Mouse (Mus musculus) MEL (cell line): ENCODE results near the gene Psat1. TPM values are rescaled to one million over a fixed set of nuclear protein-coding genes. Genes with fewer than 3 reads are reported as not detected.

Experiments
- DNase-seq: peaks from one replicate; pipeline ENCODE4 v3.0.0; 2011; ENCODE audit warnings: low read depth, low spot score
- H3K27ac ChIP-seq: 2 replicates; pipeline ENCODE4 v1.5.1; 2012; ENCODE audit warnings: low read depth, mild to moderate bottlenecking, control low read depth, low read length, moderate library complexity; ENCODE audit not compliant: control insufficient read depth
- H3K27me3 ChIP-seq, 2 experiments: fragments of 150-350 bp in 1 of 2; sonication (generic) in 1 of 2; 2 replicates each; pipeline ENCODE4 v1.6.1; 2012; ENCODE audit warnings: low read length in 2 of 2, mild to moderate bottlenecking in 2 of 2, improper control_type of control experiment in 1 of 2, moderate library complexity in 1 of 2; ENCODE audit not compliant: insufficient read depth in 2 of 2, control insufficient read depth in 1 of 2
- H3K36me3 ChIP-seq, 2 experiments: 2 replicates each; pipeline ENCODE4 v1.6.1; 2012 to 2014; ENCODE audit warnings: low read length in 2 of 2, improper control_type of control experiment in 1 of 2, inconsistent platforms in 1 of 2, mild to moderate bottlenecking in 1 of 2; ENCODE audit not compliant: insufficient read depth in 2 of 2, control insufficient read depth in 1 of 2
- H3K4me1 ChIP-seq, 2 experiments: fragments of 150-350 bp in 1 of 2; sonication (generic) in 1 of 2; 2 replicates each; pipeline ENCODE4 v1.6.1; 2012; ENCODE audit warnings: low read length in 2 of 2, improper control_type of control experiment in 1 of 2, mild to moderate bottlenecking in 1 of 2; ENCODE audit not compliant: insufficient read depth in 2 of 2, control insufficient read depth in 1 of 2
- H3K4me3 ChIP-seq, 2 experiments: fragments of 150-350 bp in 1 of 2; sonication (generic) in 1 of 2; 2 replicates each; pipeline ENCODE4 v1.5.1; 2012; ENCODE audit warnings: low read depth in 2 of 2, low read length in 2 of 2, mild to moderate bottlenecking in 2 of 2, moderate library complexity in 2 of 2, control low read depth in 1 of 2, improper control_type of control experiment in 1 of 2; ENCODE audit not compliant: control insufficient read depth in 1 of 2, insufficient read depth in 1 of 2
- H3K79me2 ChIP-seq: 2 replicates; pipeline ENCODE4 v1.6.1; 2012; ENCODE audit warnings: mild to moderate bottlenecking, low read length, moderate library complexity; ENCODE audit not compliant: control insufficient read depth, poor library complexity, insufficient read depth
- H3K9ac ChIP-seq: 2 replicates; pipeline ENCODE4 v1.6.1; 2012; ENCODE audit warnings: low read depth, mild to moderate bottlenecking, control low read depth, low read length, moderate library complexity; ENCODE audit not compliant: control insufficient read depth, poor library complexity, severe bottlenecking
- H3K9me3 ChIP-seq: fragments of 150-350 bp; sonication (generic); replicated peaks from 2 replicates; pipeline ENCODE4 v1.6.1; 2012; ENCODE audit warnings: mild to moderate bottlenecking, low read length, improper control_type of control experiment, moderate library complexity; ENCODE audit not compliant: insufficient read depth
- BHLHE40 ChIP-seq: IDR thresholded peaks from 2 replicates; pipeline ENCODE4 v1.6.1; 2012; ENCODE audit warnings: low read depth, mild to moderate bottlenecking, inconsistent platforms, low read length, improper control_type of control experiment, borderline replicate concordance
- CHD1 ChIP-seq: IDR thresholded peaks from 2 replicates; pipeline ENCODE4 v1.6.1; 2012; ENCODE audit warnings: low read depth, mild to moderate bottlenecking, inconsistent platforms, low read length, improper control_type of control experiment
- CTCF ChIP-seq, 3 experiments: IDR thresholded peaks in 2 of 3; conservative IDR thresholded peaks in 1 of 3; 2 replicates each; pipeline ENCODE4 v1.5.1; 2011 to 2012; ENCODE audit warnings: low read length in 3 of 3, low read depth in 2 of 3, mild to moderate bottlenecking in 2 of 3, improper control_type of control experiment in 1 of 3, inconsistent platforms in 1 of 3, mixed read lengths in 1 of 3, moderate library complexity in 1 of 3; ENCODE audit not compliant: control insufficient read depth in 1 of 3, insufficient read depth in 1 of 3, poor library complexity in 1 of 3, severe bottlenecking in 1 of 3
- EP300 ChIP-seq, 2 experiments: IDR thresholded peaks; 2 replicates each; pipeline ENCODE4 v1.6.1; 2011; ENCODE audit warnings: improper control_type of control experiment in 2 of 2, low read length in 2 of 2, low read depth in 1 of 2, mild to moderate bottlenecking in 1 of 2
- GATA1 ChIP-seq: IDR thresholded peaks from 2 replicates; pipeline ENCODE4 v1.6.1; 2011; ENCODE audit warnings: low read depth, low read length, improper control_type of control experiment
- HCFC1 ChIP-seq: IDR thresholded peaks from 2 replicates; pipeline ENCODE4 v1.6.1; 2012; ENCODE audit warnings: low read depth, mild to moderate bottlenecking, inconsistent platforms, low read length, improper control_type of control experiment, moderate library complexity
- KAT2A ChIP-seq: conservative IDR thresholded peaks from 2 replicates; pipeline ENCODE4 v1.6.1; 2012; ENCODE audit warnings: low read depth, low read length, improper control_type of control experiment, inconsistent platforms
- MAX ChIP-seq: IDR thresholded peaks from 2 replicates; pipeline ENCODE4 v1.6.1; 2011; ENCODE audit warnings: low read length, improper control_type of control experiment
- RAD21 ChIP-seq: IDR thresholded peaks from 2 replicates; pipeline ENCODE4 v1.6.1; 2011; ENCODE audit warnings: mild to moderate bottlenecking, low read depth, low read length, improper control_type of control experiment
- RCOR1 ChIP-seq: IDR thresholded peaks from 2 replicates; pipeline ENCODE4 v1.6.1; 2012; ENCODE audit warnings: low read depth, mild to moderate bottlenecking, inconsistent platforms, low read length, improper control_type of control experiment
- SMC3 ChIP-seq: IDR thresholded peaks from 2 replicates; pipeline ENCODE4 v1.6.1; 2011; ENCODE audit warnings: low read depth, low read length, improper control_type of control experiment
- TBP ChIP-seq: IDR thresholded peaks from 2 replicates; pipeline ENCODE4 v1.8.0; 2011; ENCODE audit warnings: low read depth, low read length, improper control_type of control experiment
- USF1 ChIP-seq: IDR thresholded peaks from 2 replicates; pipeline ENCODE4 v1.6.1; 2014; ENCODE audit warnings: low read depth, mild to moderate bottlenecking, inconsistent platforms, low read length, improper control_type of control experiment, moderate library complexity
- USF2 ChIP-seq, 2 experiments: IDR thresholded peaks; 2 replicates each; pipeline ENCODE4 v1.6.1; 2011 to 2012; ENCODE audit warnings: improper control_type of control experiment in 2 of 2, low read length in 2 of 2, borderline replicate concordance in 1 of 2, inconsistent platforms in 1 of 2, low read depth in 1 of 2, mild to moderate bottlenecking in 1 of 2; ENCODE audit not compliant: insufficient read depth in 1 of 2
- ZC3H11A ChIP-seq: IDR thresholded peaks from 2 replicates; pipeline ENCODE4 v1.6.1; 2012; ENCODE audit warnings: low read depth, mild to moderate bottlenecking, inconsistent platforms, low read length, improper control_type of control experiment
- polyA plus RNA-seq, 2 experiments: library from polyadenylated mRNA; stranded (reverse) in 1 of 2; unstranded in 1 of 2; fragments of >175 nt in 1 of 2; fragments of >200 nt in 1 of 2; gene quantifications; 2 replicates each; pipeline versions ENCODE4 v1.2.1 to v1.2.4; 2012; ENCODE audit warnings: low replicate concordance in 2 of 2, low read depth in 1 of 2; ENCODE audit not compliant: insufficient read length in 2 of 2, insufficient read depth in 1 of 2, missing spikeins in 1 of 2
- total RNA-seq: library from RNA; depleted of rRNA; stranded (reverse); fragments of 300-350 nt; gene quantifications from 2 replicates; pipeline ENCODE4 v1.2.3, GENCODE M21; 2012

The Psat1 gene
- total and polyA plus RNA-seq, 3 experiments, result 201 to 552 (median 484) TPM

DNA sequence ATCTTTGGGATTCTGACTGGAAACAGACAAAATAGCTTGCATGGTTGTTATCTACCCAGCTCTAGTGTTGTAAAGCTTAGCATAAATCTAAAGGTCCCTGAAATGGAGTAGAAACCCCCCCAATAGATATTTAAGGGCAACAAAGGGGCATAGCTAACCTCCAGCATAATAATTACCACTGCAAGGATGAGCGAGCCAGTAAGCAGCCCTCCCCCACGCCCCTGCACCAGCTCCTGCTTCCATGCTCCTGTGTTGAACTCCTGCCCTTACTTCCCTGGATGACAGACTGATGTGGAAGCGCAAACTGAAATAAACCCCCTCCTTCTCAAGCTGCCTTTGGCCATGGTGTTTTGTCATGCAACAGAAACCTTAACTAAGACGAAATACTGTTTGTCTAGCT, 26.2 kb upstream of the Psat1 start (continued):
- TF ChIP-seq BHLHE40 (no peak), SMC3 (no peak), USF1 (no peak), ZC3H11A (no peak)

DNA sequence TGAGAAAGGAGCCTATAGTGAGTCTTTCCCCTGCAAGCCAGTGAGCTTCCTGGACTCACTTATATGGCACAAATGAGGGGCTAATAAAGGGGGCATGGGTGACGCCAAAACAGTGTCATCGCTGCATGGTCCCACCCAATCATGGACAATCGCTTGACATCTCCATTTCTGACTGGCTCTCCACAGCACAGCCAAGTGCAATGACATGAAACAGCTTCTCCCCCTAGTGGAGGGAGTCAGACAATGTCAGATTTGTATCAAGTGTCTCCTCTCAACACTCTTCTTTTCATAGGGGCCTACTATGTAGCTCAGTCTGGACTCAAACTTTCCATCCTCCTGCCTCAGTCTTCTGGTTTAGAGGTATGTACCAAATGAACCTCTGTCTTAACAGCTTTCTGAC, 17.9 kb upstream of the Psat1 start:
- peak; percentile 22; the same call in 1 of the 2 replicates for TF ChIP-seq GATA1
- TF ChIP-seq CTCF (IDR thresholded peaks at IDR 0.05 in 2 of 3, conservative IDR thresholded peaks at IDR 0.05 in 1 of 3; ENCODE audit: control insufficient read depth in 1 of 3, insufficient read depth in 1 of 3, low read depth in 2 of 3, low read length in 3 of 3, poor library complexity in 1 of 3, severe bottlenecking in 1 of 3), result peak; percentile 54 to 86 (median 73)
- TF ChIP-seq RAD21, result peak; percentile 81
- TF ChIP-seq ZC3H11A, result peak; percentile 58
- TF ChIP-seq TBP, result 0 out of 2 replicates have a peak, but pooled peaks have one; percentile 27
- TF ChIP-seq HCFC1, result no peak
- TF ChIP-seq SMC3, result peak; percentile 77
- TF ChIP-seq USF1, result no peak
- DNase-seq, result peak; percentile 75
- Histone ChIP-seq H3K9ac (no peak overlapping the region), H3K9me3 (no peaks in the 10 kb centered on the region), H3K27ac (no peak overlapping the region), H3K4me1 (no peaks in the 10 kb centered on the region), H3K36me3 (peaks cover 0 to 10% of the 10 kb centered on the region in 2 experiments; a peak in 2 of 4 replicates), H3K79me2 (no peaks in the 10 kb centered on the region), H3K27me3 (no peaks in the 10 kb centered on the region), H3K4me3 (no peak overlapping the region)

DNA sequence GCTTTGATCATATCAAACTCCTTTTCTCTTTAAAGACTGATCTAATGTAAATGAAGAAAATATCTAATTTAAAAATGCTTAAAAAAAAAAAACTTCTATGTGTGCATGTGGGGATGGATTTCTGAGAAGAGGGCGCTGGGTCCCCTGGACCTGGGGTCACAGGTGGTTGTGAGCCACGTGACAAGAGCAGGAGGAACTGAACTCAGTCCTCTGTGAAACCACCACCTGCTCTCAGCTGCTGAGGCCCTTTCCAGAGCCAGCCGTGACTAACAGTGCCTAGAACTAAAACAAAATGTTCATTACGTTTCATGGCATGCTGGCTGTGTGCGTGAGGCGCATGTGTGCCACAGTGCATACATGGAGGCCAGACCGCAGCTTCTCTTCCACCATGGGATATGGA, 17.4 kb upstream of the Psat1 start:
- Histone ChIP-seq H3K27me3 (no peaks in the 10 kb centered on the region), H3K4me1 (no peaks in the 10 kb centered on the region), H3K36me3 (peaks cover 0 to 10% of the 10 kb centered on the region in 2 experiments; a peak in 2 of 4 replicates), H3K9ac (no peak overlapping the region), H3K27ac (no peak overlapping the region), H3K4me3 (no peak overlapping the region)
- DNase-seq, result no peak
- TF ChIP-seq MAX, result no peak
- TF ChIP-seq EP300 (IDR thresholded peaks at IDR 0.05; ENCODE audit: low read depth in 1 of 2, low read length in 2 of 2), result no peak
- no peak for TF ChIP-seq ZC3H11A
- no peak for TF ChIP-seq KAT2A
- TF ChIP-seq CHD1, result no peak
- TF ChIP-seq RCOR1, result no peak
- no peak for TF ChIP-seq USF2 (IDR thresholded peaks at IDR 0.05; ENCODE audit: borderline replicate concordance in 1 of 2, insufficient read depth in 1 of 2, low read depth in 1 of 2, low read length in 2 of 2)
- TF ChIP-seq, all 39 proteins: peak for 0
- H3K9me3 ChIP-seq, result no peaks in the 10 kb centered on the region
- no peaks in the 10 kb centered on the region for H3K79me2 ChIP-seq
